Mouse (Mus musculus): Measurements from ENCODE around the gene Ndufaf3. TPM values are rescaled to one million over a fixed set of nuclear protein-coding genes. Genes with fewer than 3 reads are reported as not detected.

The Ndufaf3 gene
- total RNA-seq, 2 experiments from 2014 or later, result 29.2 to 29.6 TPM

DNA sequence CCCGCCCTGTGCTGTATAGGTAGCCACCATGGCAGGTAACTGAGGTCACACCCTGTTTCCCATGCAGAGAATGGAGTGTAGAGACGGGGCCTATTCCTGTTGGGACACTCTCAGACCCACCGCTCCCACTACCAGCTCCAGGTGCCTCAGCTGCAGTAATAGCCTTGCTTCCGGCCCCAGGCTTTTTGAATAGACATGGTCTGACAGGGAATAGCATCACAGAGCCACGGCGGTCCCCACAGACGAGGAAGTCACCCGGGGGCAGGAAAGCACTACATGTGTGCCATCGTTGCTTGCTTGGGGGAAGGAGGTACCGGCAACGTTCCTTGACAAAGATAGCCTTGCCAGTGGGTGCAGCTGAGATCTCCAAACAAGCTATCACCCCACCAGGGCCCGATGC, 7.7 kb upstream of the Ndufaf3 start:
- intact Hi-C loops (cut with DNase I), result no loop called here
- no peak for DNase-seq

DNA sequence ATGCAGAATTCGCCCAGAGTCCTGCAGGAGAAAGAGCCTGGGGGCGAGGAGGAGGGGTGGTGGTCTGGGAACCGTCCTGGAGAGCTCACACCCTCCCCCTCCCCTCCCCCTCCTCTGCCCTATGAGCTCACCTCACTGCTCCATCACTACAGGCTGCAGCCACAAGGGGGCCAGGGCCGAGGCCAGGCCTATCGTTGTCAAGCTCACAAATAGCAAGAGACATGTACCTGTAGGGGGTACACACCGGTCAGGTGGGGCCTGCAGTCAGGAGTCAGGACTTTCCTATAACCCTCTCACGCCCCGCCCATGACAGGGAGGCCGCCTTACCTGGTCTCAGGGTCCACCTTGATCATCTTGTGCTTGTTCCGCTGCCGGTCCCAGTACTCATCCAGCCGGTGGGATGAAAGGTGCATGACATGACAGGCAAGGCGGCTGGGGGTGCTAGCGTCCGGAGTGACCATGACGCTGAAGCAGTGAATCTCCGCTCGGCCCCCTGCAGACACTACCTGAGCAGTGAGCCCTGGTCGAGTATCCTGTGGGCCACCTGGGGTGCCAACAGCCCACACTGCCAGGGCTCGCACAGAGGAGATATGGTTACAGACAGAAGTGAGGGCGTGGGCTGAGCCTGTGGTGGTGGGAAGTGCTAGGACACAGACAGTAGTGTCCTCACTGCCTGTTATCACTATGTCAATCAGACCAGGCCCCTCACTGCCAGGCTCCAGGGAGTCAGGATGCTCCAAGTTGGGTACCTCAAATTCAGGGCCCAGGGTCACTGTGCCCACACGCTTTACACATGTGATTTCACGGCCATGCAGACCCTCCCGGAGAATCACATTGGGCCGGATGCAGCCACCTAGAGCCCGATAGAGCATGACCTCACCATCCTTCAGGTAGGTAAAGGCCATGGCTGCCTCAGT, 6.8 kb upstream of the Ndufaf3 start:
- intact Hi-C loops (cut with DNase I), result no loop called here
- DNase-seq, result no peak

DNA sequence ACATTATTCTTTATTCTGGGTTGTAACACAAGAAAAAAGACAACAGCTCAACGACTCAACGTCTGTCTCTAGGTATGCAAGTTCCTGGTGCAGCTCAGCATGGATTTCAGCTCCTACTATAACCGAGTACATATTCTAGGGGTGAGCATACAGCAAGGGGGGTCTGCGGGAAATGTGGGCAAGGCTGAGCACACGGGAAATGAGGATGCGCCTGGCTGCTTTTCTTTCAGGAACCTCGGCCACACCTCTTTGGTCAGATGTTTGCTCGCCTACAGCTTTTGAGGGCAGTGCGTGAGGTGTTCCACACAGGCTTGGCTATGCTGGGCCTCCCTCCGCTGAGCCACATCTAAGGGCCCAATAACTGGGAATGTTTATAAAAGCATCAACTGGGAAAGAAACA, 5.1 kb upstream of the Ndufaf3 start:
- DNase-seq, result no peak
- intact Hi-C loops (cut with DNase I), result no loop called here

DNA sequence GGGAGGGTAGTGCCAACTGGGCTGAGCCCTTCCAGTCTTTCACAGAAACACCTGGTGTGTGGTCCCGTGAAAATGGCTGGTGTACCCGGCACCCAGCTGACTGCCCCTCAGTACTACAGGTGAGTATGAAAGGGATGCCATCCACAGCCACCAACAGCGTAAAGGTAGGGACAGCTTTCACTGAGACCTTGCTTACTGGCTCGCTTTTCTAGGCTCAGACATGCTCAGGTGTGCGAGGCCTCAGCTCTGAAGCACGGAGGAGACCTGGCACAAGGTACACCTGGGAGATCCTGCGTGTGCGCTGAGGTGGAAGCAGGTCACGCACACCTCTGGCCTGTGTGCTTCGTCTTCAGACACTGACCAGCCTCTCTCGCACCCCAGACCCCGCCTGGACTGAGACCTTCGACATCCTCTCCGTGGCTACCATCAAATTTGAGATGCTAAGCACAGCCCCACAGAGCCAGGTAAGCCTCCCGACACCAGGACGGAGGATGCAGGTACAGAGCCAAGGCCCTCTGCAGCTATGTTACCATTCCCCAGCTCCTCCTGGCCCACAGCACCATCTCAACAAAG, 4.3 kb upstream of the Ndufaf3 start:
- intact Hi-C loops (cut with DNase I), result no loop called here
- DNase-seq, result no peak

DNA sequence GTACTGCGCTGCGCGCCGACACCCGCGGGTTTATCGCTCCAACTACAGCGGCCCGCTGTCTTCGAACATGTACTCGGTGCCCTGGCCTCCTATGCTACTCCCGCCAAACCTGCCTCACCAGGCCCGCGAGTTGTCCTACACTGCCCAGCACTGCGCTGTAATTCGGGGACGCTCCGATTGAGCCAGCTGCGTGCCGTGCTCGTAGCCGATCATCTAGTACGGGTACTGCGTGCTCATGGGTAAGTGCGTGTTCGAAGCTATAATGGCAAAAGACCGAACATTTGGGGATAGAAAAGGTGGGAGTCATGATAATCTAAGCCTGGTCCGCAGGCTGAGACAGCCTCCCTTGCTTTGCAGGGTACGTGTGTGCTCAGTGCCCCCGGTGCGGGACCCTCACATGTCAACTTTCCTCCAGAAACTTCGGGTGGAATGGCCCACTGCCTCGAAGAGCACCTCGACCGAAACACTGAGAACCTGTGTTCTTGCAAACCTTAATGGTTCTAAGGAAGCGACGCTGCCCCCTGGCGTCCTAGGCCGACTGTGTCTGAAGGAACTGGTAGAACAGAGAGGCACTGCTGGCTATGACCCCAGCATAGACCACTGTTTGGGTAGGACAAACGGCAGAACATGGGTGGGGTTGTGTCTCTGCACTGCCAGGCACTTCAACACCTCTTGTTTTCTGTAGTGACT, 3.1 kb upstream of the Ndufaf3 start:
- peak; percentile 62 to 63 for DNase-seq

DNA sequence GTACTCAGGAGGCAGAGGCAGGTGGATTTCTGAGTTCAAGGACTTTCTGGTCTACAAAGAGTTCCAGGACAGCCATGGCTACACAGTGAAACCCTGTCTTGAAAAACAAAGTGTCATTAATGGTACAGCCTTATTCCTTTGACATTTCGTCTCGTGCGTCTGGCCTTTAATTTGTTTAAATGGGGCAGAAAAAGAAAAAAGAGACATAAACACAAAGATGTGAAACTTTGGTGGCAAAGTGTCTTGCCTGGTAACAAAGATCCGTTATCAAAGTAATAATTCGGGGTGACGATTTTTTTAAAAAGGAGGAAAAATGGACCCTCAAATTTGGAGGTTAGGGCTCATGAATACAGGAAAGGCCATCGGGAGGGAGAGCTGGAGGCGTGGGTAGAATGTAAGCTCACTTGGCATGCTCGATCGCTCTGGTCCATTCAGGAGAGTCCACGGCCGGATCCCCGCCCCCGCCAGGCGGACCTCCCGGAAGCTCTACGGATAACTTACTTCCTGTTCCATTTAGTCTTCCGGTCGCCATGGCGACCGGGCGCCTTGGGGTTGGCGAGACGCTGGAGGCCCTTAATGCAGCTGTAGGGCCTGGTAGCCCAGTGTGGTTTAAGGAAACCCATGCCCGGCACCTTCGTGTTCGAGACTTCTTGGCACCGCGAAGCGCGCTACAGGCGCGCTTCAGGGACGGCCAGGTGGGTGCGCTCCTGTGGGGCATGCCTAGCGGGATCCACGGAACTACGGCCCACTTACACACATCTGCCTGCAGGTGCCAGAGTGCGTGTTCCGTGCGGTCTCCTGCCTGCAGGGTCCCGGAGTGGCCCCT, 2.4 kb upstream of the Ndufaf3 start, which contains the start of gene Dalrd3:
TSS of gene Dalrd3 (plus strand) at position 506 of the 826 bp plus-strand sequence.
- DNase-seq, result peak; percentile 80 to 87
- intact Hi-C loops (cut with DNase I), result loop anchor here (5.0 kb wide), 1 partner anchor 52 kb away; the partner anchor contains the start of gene Qrich1

More for the DNA sequence above, 3.1 kb upstream of the Ndufaf3 start:
- intact Hi-C loops (cut with DNase I), result no loop called here

DNA sequence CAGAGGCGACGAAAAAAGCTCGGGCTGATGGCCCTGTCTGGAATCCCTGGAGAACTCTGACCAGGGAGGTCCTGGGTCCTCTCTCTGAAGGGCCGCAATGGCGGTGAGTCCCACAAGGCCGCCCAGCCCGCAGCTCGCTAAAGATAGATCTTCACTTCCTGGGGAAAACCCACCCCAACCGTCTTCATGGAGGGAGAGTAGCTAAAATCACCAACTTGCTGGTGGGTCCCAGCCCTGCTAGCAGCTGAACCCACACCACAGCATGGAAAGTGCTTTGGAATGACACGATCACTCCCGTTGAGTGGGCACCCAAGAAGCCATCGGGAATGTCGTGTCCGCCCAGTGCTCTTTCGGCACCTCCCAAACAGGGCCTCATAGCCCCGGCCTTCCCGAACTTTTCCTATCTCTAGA, 1.3 kb upstream of the Ndufaf3 start:
- no peak for DNase-seq
- intact Hi-C loops (cut with DNase I), result loop anchor here (5.0 kb wide), 1 partner anchor 51 kb away; the partner anchor contains the start of gene Qrich1

DNA sequence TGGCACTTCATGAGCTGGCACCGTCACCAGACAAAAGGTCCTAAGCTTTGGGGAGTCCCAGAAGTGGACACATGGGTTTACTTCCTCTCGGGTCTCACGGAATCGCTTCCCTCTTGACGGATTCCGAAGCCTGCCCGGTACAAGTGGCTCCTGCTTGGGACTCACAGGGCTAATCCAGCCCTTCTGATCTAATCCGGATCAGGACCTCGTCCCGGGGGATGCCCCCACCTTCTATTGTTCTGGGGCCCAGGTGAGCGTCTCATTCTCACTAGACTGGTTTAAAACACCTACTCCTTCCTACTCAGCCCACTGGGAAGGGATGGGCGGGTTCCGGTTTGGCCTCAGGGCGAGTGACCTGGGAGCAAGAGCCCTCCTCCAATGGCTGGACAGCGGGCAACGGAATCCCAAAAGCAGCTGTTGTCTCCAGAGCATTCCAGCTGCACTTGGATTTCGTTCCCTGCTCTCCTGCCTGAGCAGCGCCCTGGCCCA, 741 bp upstream of the Ndufaf3 start:
- peak in 1 of 2 experiments; percentile 44 for DNase-seq
- intact Hi-C loops (cut with DNase I), result loop anchor here (5.0 kb wide), 1 partner anchor 51 kb away; the partner anchor contains the start of gene Qrich1

DNA sequence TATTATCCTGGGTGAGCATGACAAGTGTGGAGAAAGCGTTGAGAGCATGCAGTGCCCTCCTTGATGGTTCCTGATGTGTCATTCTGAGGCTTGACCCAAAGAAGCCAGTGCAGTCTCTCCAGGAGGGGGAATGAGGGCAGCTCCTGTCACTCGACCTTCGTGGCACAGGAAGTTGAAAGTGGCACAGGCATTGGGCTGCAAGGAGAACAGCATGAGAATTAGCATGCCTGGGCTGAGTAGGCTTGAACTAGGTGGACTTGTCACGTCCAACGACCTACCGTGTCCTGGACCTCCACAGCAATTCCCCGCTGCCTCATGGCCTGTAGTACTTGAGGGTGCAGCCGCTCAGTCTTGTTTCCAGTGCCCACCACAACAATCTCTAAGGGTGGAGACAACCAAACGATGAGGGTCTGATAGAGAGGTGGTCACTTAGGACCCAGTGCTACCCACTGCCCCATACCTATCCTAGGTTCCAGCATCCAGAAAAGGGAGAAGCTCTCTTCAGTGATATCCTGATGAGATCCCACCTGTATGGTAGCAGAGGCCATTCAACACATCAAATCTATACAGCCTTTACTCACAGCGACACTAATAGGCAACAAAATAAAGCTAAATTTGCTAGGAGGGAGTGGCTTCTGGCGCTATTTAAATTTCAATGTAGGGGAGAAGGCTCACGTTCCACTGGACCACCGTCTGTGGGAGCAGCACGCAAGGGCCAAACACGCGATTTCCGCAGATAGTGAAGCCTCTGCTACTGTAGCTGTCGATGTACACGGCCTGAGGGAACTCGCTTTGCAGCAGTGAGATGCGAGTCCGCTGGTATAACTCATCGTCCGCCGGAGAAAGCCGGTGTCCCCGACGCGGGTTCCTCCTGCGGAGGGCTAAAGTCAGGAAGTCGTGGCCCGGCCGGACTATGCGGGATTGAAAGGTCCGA, 1.1 kb downstream of the Ndufaf3 start:
- intact Hi-C loops (cut with DNase I), result loop anchor here (5.0 kb wide), 1 partner anchor 49 kb away; the partner anchor contains the start of gene Qrich1
- DNase-seq, result no peak

DNA sequence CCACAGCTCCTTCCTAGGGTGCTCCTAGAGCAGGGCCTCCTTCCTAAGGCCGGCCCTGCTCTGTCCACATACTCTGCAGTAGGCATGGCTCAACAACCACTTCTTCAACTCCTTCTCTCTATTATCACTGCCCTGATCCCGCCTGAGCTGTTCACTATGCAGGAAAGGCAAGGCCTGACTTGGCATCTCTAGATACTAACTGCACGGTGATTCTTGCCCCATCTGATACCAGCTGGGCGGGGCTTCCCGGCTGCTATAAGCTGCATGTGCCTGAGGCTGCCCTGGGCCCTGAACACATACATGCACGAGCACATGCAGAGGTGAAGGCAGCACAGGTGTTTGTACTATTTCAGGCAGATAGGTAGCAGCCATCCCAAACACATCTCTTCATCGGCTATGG, 3.1 kb downstream of the Ndufaf3 start:
- intact Hi-C loops (cut with DNase I), result no loop called here
- no peak for DNase-seq

DNA sequence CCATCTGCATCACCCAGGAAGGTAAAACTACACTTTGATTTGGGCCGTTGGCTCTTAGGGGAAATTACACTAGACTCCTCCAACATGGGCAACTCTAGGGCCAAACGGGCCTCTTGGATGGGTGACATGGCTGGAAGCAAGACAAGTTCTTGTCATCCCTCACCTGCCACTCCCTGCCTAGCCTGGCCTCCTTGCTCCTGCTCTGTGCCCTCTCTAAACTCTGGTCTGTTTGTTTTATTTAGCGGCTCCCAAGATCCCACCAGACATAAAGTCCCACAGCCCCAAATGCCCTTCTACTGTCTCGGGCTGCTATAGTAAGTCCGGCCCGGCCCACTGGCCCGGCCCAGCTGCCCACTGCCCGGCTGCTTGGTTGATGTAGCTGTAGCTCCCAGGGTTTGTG, 3.6 kb downstream of the Ndufaf3 start:
- intact Hi-C loops (cut with DNase I), result no loop called here
- DNase-seq, result no peak

DNA sequence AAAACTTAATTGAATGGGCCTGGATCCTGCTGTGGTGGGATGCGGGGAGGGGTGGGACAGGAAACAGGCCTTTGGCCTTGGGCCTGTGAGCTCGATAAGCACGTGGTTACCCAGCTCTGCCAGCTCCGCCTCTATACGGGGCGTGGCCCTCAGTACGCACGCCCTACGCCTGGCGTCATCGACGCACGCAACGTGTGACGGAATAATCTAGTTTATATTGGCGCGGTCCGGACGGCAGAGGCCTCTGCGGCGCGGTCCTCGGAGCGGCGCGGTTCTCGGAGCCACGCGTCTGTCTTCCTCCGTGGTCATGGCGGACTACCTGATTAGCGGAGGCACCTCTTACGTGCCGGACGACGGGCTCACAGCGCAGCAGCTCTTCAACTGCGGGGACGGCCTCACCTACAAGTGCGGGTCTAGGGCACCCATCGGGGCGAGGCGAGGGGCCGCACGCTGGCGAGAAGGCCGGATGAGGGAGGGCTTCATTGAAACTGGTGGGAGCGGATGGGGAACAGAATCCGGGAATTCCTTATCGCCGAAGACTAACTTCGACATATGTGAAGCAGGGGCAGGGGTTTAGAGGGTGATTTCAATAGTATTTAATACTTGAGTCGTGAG, 6.9 kb downstream of the Ndufaf3 start, which contains the start of gene Impdh2:
TSS of gene Impdh2 (plus strand) at position 60 of the 615 bp plus-strand sequence.
- intact Hi-C loops (cut with DNase I), result no loop called here
- DNase-seq, result peak; percentile 92 to 95

DNA sequence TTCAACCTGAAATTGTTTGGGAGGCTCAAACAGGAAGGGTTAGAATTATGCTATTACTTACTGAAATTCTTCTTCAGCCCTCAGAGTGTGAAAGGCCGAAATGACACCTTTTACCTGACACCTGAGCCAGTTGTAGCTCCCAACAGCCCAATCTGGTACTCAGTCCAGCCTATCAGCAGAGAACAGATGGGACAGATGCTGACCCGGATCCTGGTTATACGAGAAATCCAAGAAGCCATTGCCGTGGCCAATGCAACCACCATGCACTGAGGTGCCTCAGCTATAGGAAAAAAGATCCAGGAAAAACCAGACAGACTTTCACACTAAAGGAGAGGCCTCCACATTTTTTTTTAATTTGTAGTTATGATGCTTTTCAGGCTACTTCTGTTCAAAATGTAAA, 8.1 kb downstream of the Ndufaf3 start:
- intact Hi-C loops (cut with DNase I), result no loop called here
- DNase-seq, result no peak

DNA sequence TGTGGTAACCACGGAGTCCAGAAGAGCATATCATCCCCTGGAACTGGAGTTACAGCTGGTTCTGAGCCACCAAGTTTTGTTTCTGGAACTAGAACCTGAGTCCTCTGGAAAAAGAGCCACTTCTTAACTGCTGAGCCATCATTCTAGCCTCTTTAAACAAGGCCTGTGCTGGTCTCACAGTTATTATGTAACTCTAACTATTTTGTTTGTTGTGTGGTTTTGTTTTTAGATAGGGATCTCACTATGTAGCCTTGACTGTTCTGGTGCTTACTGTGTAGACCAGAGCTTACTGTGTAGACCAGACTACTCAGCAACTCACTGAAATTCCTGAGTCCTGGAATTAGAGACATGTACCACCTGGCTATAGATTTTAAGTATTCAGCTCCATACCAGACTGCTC, 20.4 kb downstream of the Ndufaf3 start:
- intact Hi-C loops (cut with DNase I), result no loop called here
- no peak for DNase-seq

DNA sequence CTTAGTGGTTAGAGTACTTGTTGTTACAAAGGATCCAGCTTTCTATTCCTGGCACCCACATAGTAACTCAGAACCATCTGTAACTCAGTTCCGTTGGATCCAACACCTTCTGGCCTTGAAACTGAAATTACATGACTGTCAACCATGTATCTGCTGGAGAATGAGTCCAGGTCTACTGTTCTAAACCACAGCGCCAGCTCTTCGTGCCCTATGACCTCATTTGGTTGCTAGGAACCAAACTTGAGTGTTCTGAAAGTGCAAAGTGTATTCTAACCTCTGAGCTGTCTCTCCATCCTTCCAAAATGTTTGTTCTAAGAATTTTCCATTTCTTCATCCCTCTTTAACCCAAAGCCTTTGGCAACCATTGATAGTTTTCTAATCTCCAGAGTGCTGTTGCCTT, 21.2 kb downstream of the Ndufaf3 start:
- no peak for DNase-seq
- intact Hi-C loops (cut with DNase I), result no loop called here

DNA sequence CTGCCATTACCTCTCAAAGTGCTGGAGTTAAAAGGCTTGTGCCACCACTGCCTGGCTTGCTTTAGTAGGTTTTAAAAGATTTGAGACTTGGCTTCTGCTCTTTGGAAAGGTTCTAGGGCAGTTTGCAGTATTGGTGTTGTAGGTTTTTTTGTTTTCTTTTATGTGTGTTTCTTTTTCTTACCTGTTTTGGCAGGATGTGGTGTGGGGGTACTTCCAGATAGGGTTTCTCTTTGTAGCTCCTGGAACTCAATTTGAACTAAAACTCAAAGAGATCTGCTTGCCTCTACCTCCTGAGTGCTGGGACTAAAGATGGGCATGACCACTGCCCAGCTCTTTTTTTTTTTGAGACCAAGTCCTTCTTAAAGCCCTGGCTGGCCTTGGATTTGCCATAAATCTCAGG, 26.4 kb downstream of the Ndufaf3 start:
- intact Hi-C loops (cut with DNase I), result no loop called here
- DNase-seq, result no peak

DNA sequence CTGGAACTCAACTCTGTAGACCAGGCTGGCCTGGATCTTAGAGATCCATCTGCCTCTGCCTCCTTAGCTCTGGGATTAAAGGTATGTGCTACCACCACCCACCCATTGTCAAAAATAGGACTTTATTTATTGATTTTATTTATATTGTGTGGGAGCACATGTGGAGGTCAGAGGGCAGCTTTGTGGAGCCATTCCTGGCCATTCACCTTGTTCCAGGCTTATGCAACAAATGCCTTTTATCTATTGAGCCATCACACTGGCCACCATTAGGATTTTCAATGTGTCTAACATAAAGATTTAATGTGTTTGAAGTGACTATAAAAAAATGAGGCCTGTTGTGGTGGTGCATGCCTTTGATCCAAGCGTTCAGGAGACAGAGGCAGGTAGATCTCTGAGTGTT, 35.7 kb downstream of the Ndufaf3 start:
- intact Hi-C loops (cut with DNase I), result no loop called here
- no peak for DNase-seq

DNA sequence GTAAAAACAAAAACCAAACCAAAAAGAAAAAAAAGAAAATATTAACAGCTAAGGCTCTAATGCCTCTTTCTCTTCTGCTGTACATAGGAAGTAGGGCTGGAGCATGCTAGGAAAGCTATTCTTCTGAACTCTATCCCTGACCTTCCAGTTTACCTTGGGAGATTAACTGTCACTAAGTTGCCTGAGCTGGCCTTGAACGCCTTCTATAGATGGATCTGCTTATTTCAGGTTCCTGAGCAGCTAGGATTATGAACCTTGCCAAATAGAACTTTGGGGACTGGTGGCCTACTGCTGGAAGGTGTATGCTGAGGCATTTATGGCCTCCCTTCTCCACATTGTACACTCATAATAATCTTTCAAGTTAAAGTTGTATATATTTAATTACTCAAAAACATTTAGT, 36.3 kb downstream of the Ndufaf3 start:
- intact Hi-C loops (cut with DNase I), result no loop called here
- DNase-seq, result no peak
